Mouse (Mus musculus): ENCODE measurements at regions not wholly inside any gene's neighbourhood (a gene's known extent, or its start where the extent isn't known, plus 50 kb on each side); places are given as distances from the start of the nearest gene placed in this dataset.

- no peak for DNase-seq (ENCODE audit: low spot score in 2 of 2)
Measured at GRCm38 (mm10) chr5:4697346-4698095, 60.3 kb downstream of the Fzd1 start.

- no peak for DNase-seq (ENCODE audit: low spot score in 2 of 2)
Measured at GRCm38 (mm10) chr5:4696701-4697100, 61.1 kb downstream of the Fzd1 start.

- no peak for DNase-seq (ENCODE audit: low spot score in 2 of 2)
Measured at GRCm38 (mm10) chr5:4689130-4689529, 68.7 kb downstream of the Fzd1 start.

- no peak for DNase-seq (ENCODE audit: low spot score in 2 of 2)
Measured at GRCm38 (mm10) chr5:4675316-4675715, 82.5 kb downstream of the Fzd1 start.

- no peak for DNase-seq (ENCODE audit: low spot score in 2 of 2)
Measured at GRCm38 (mm10) chr5:4666381-4666780, 91.5 kb downstream of the Fzd1 start.

GRCm38 (mm10) chr5:4665978-4666377 lies 91.9 kb downstream of the Fzd1 start:
- DNase-seq (ENCODE audit: low spot score in 2 of 2), result no peak

- no peak for DNase-seq (ENCODE audit: low spot score in 2 of 2)
Measured at GRCm38 (mm10) chr5:4664918-4665317, 92.9 kb downstream of the Fzd1 start.

- no peak for DNase-seq (ENCODE audit: low spot score in 2 of 2)
Measured at GRCm38 (mm10) chr5:4664488-4664887, 93.3 kb downstream of the Fzd1 start.

GRCm38 (mm10) chr5:4662198-4662585 lies 95.6 kb downstream of the Fzd1 start:
- no peak for DNase-seq (ENCODE audit: low spot score in 2 of 2)

- no peak for DNase-seq (ENCODE audit: low spot score in 2 of 2)
Measured at GRCm38 (mm10) chr5:4661420-4662197, 96.2 kb downstream of the Fzd1 start.

GRCm38 (mm10) chr5:4657982-4658381 lies 99.9 kb downstream of the Fzd1 start:
- DNase-seq (ENCODE audit: low spot score in 2 of 2), result no peak

GRCm38 (mm10) chr5:4654186-4654585 lies 103.6 kb downstream of the Fzd1 start:
- no peak for DNase-seq (ENCODE audit: low spot score in 2 of 2)

- no peak for DNase-seq (ENCODE audit: low spot score in 2 of 2)
Measured at GRCm38 (mm10) chr5:4651167-4651955, 106.5 kb downstream of the Fzd1 start.

- DNase-seq (ENCODE audit: low spot score in 2 of 2), result no peak
Measured at GRCm38 (mm10) chr5:4650709-4651108, 107.1 kb downstream of the Fzd1 start.

- DNase-seq (ENCODE audit: low spot score in 2 of 2), result no peak
Measured at GRCm38 (mm10) chr5:4649858-4650556, 107.8 kb downstream of the Fzd1 start.

- no peak for DNase-seq (ENCODE audit: low spot score in 2 of 2)
Measured at GRCm38 (mm10) chr5:4641041-4641440, 116.8 kb downstream of the Fzd1 start.

- no peak for DNase-seq (ENCODE audit: low spot score in 2 of 2)
Measured at GRCm38 (mm10) chr5:4633763-4634162, 124.1 kb downstream of the Fzd1 start.

GRCm38 (mm10) chr5:4625206-4625605 lies 132.6 kb downstream of the Fzd1 start:
- DNase-seq (ENCODE audit: low spot score in 2 of 2), result no peak

- no peak for DNase-seq (ENCODE audit: low spot score in 2 of 2)
Measured at GRCm38 (mm10) chr5:4623625-4624024, 134.2 kb downstream of the Fzd1 start.

- DNase-seq (ENCODE audit: low spot score in 2 of 2), result no peak
Measured at GRCm38 (mm10) chr5:4620513-4621210, 137.2 kb downstream of the Fzd1 start.

- no peak for DNase-seq (ENCODE audit: low spot score in 2 of 2)
Measured at GRCm38 (mm10) chr5:4615233-4615632, 142.6 kb downstream of the Fzd1 start.

Data from layer of hippocampus, postnatal 10 days (tissue).